Mouse (Mus musculus): ENCODE measurements around the gene Stab2. TPM values are rescaled to one million over a fixed set of nuclear protein-coding genes. Genes with fewer than 3 reads are reported as not detected.

Gene Stab2
- polyA plus RNA-seq, 1 experiment from 2014 or later, result 0.59 TPM

Other genes with a start within 250 kb of the Stab2 start
- gene Gm49358, start 244.1 kb downstream of the Stab2 start, polyA plus RNA-seq (2015; fragmentation: Nextera tagmentation; extraction: Ambion mirVana), result 0.28 TPM in 1 of 2 replicates, not detected in the other
- 0.59 and 0.61 TPM in 2 replicates for gene Nt5dc3, start 229.0 kb downstream of the Stab2 start, polyA plus RNA-seq (2015; fragmentation: Nextera tagmentation; extraction: Ambion mirVana)
- gene 1700113H08Rik, start 50.0 kb upstream of the Stab2 start, polyA plus RNA-seq (2015; fragmentation: Nextera tagmentation; extraction: Ambion mirVana), result not detected in 2 replicates